Mouse (Mus musculus): ENCODE results near the gene Vmn1r88. TPM values are rescaled to one million over a fixed set of nuclear protein-coding genes. Genes with fewer than 3 reads are reported as not detected.

Vmn1r88 gene
- 0.17 to 0.28 TPM (median 0.21 TPM) in 3 of 4 replicates, not detected in the other for total RNA-seq (2023)

DNA sequence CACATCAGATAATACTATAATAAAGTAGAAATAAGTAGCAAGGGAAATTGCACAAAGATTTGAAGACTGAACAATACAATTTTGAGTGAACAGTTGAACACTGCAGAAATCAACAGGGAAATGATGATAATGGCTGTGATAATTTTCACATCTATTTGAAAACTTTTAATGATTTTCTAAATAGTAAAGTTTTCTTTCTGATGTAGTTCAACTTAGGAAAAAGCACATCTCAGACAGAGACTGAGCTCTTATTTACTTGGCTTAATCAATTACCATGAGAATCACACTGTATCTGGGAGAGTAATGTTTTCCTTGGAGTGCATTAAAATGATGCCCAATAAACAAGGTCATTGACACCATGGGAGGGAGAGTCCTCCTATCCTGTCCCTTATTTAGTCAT is at the start of gene Vmn1r88:
Vmn1r88 (plus strand) TSS at position 301 of the 400 bp plus-strand sequence.

DNA sequence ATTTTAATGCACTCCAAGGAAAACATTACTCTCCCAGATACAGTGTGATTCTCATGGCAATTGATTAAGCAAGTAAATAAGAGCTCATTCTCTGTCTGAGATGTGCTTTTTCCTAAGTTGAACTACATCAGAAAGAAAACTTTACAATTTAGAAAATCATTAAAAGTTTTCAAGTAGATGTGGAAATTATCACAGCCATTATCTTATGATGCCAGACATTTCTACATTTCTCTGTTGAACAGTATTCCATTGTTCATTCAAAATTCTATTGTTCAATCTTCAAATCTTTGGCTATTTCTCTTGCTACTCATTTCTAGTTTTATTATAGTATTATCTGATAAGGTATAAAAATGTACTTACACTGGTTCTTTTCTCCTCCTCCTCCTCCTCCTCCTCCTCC is 39.6 kb upstream of the Vmn1r88 start, which contains the start of gene Vmn1r86:
Vmn1r86 (minus strand) TSS at position 101 of the 400 bp plus-strand sequence.

DNA sequence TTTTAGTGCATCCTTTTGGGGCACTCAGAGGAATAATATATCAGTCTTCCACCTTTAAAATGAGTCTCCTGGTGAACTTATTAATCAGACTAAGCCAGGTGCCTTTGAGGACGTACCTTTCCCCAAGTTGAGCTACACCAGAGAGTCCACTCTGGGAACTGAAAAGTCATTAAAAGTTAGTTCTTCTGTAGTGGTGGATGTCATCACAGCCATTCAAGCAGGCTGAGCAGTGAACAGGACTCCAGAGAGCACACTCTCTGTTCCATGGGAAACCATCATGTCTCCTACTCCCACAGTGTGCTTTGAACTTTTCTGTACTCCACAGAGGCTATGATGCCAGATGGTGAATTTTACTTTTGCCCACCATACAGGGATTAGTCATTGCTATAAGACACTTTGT is 19.3 kb upstream of the Vmn1r88 start, which contains the start of gene Vmn1r87:
Vmn1r87 (minus strand) TSS at position 101 of the 400 bp plus-strand sequence.

DNA sequence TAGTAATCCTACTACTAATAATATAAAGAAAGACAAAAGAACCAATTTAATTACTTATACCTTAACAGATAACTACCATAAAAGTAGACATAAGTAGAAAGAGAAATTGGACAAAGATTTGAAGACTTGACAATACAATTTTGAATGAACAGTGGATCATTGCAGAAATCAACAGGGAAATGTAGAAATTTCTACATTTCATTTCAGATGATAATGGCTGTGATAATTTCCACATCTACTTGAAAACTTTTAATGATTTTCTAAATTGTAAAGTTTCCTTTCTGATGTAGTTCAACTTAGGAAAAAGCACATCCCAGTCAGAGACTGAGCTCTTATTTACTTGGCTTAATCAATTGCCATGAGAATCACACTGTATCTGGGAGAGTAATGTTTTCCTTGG is 53.4 kb downstream of the Vmn1r88 start, which contains the start of gene Vmn1r89:
Vmn1r89 (plus strand) TSS at position 301 of the 400 bp plus-strand sequence.

Other genes starting within 250 kb of the Vmn1r88 start
- 2,155 to 2,273 TPM (median 2,193 TPM) in 4 replicates for gene Rps5, start 237.3 kb upstream of the Vmn1r88 start, total RNA-seq (2023)
- gene Rnf225, start 232.2 kb upstream of the Vmn1r88 start, total RNA-seq (2023), result 1.2 to 1.7 TPM (median 1.3 TPM) in 4 replicates
- gene Zfp324, start 193.7 kb upstream of the Vmn1r88 start, total RNA-seq (2023), result 2.9 to 6.0 TPM (median 3.5 TPM) in 4 replicates
- gene Zfp446, start 181.7 kb upstream of the Vmn1r88 start, total RNA-seq (2023), result 8.7 to 10.7 TPM (median 9.6 TPM) in 4 replicates
- gene Slc27a5, start 161.4 kb upstream of the Vmn1r88 start, total RNA-seq (2023), result not detected in 4 replicates
- 351 to 392 TPM (median 373 TPM) in 4 replicates for gene Trim28, start 160.5 kb upstream of the Vmn1r88 start, total RNA-seq (2023)
- 3.9 to 9.9 TPM (median 5.9 TPM) in 4 replicates for gene Zbtb45, start 149.5 kb upstream of the Vmn1r88 start, total RNA-seq (2023)
- 88.1 to 101 TPM (median 92.6 TPM) in 4 replicates for gene Chmp2a, start 124.8 kb upstream of the Vmn1r88 start, total RNA-seq (2023)
- gene Ube2m, start 121.3 kb upstream of the Vmn1r88 start, total RNA-seq (2023), result 76.5 to 89.6 TPM (median 83.2 TPM) in 4 replicates
- 0.45 to 0.75 TPM (median 0.56 TPM) in 4 replicates for gene Mzf1, start 104.8 kb upstream of the Vmn1r88 start, total RNA-seq (2023)
- not detected in 4 replicates for gene Vmn1r85, start 64.4 kb upstream of the Vmn1r88 start, total RNA-seq (2023)
- gene Vmn1r86, start 39.7 kb upstream of the Vmn1r88 start, total RNA-seq (2023), result not detected in 4 replicates
- gene Vmn1r87, start 19.4 kb upstream of the Vmn1r88 start, total RNA-seq (2023), result not detected in 4 replicates
- gene Vmn1r89, start 53.5 kb downstream of the Vmn1r88 start, total RNA-seq (2023), result not detected in 4 replicates
- 27.4 to 31.7 TPM (median 31.1 TPM) in 4 replicates for gene Lig1, start 117.7 kb downstream of the Vmn1r88 start, total RNA-seq (2023)
- gene Zswim9, start 119.2 kb downstream of the Vmn1r88 start, total RNA-seq (2023), result 5.3 to 7.2 TPM (median 5.9 TPM) in 4 replicates
- 0.23 to 0.69 TPM (median 0.41 TPM) in 3 of 4 replicates, not detected in the other for gene Pla2g4c, start 165.1 kb downstream of the Vmn1r88 start, total RNA-seq (2023)
- not detected in 4 replicates for gene Cabp5, start 238.6 kb downstream of the Vmn1r88 start, total RNA-seq (2023)